Mouse (Mus musculus) myocyte (in vitro differentiated cells): ENCODE measurements around the gene Rubcn. TPM values are rescaled to one million over a fixed set of nuclear protein-coding genes. Genes with fewer than 3 reads are reported as not detected.

Experiments used
- H3K27me3 ChIP-seq: one replicate; pipeline ENCODE4 v1.6.1; 2011; ENCODE audit not compliant: control insufficient read depth, insufficient read depth, insufficient read length
- H3K36me3 ChIP-seq: one replicate; pipeline ENCODE4 v1.6.1; 2011; ENCODE audit not compliant: control insufficient read depth, insufficient read depth
- H3K4me2 ChIP-seq: one replicate; pipeline ENCODE4 v1.6.1; 2011; ENCODE audit warnings: low read depth, control low read depth
- H3K4me3 ChIP-seq: one replicate; pipeline ENCODE4 v1.5.1; 2011; ENCODE audit warnings: mild to moderate bottlenecking, control low read depth, moderate library complexity
- H3K79me2 ChIP-seq: one replicate; pipeline ENCODE4 v1.6.1; 2011; ENCODE audit not compliant: control insufficient read depth, insufficient read depth
- H3ac ChIP-seq: one replicate; pipeline ENCODE4 v1.6.1; 2011; ENCODE audit not compliant: control insufficient read depth, insufficient read length
- CEBPB ChIP-seq: IDR thresholded peaks from 2 replicates; pipeline ENCODE4 v1.6.1; 2011; ENCODE audit warnings: mild to moderate bottlenecking, moderate library complexity; ENCODE audit not compliant: poor library complexity, insufficient read depth, severe bottlenecking
- E2F4 ChIP-seq: IDR thresholded peaks from one replicate; pipeline ENCODE4 v1.6.1; 2011; ENCODE audit warnings: mild to moderate bottlenecking, control low read depth, moderate library complexity; ENCODE audit not compliant: insufficient read depth
- MAX ChIP-seq: IDR thresholded peaks from one replicate; pipeline ENCODE4 v1.6.1; 2011; ENCODE audit warnings: low read depth, mild to moderate bottlenecking, control low read depth
- MYOD1 ChIP-seq, 3 experiments: IDR thresholded peaks; one replicate each; pipeline ENCODE4 v1.6.1; 2011; ENCODE audit warnings: control low read depth in 2 of 3, low read depth in 2 of 3, mild to moderate bottlenecking in 2 of 3, moderate library complexity in 1 of 3; ENCODE audit not compliant: insufficient read length in 2 of 3, control insufficient read depth in 1 of 3
- MYOG ChIP-seq, 3 experiments: IDR thresholded peaks; one replicate each; pipeline ENCODE4 v1.6.1; 2011; ENCODE audit warnings: control low read depth in 2 of 3, low read depth in 2 of 3, mild to moderate bottlenecking in 2 of 3; ENCODE audit not compliant: insufficient read length in 2 of 3, control insufficient read depth in 1 of 3, insufficient read depth in 1 of 3
- POLR2A ChIP-seq: IDR thresholded peaks from one replicate; pipeline ENCODE4 v1.6.1; 2011; ENCODE audit warnings: low read depth, mild to moderate bottlenecking, control low read depth, moderate library complexity; ENCODE audit not compliant: insufficient read length
- POLR2AphosphoS2 ChIP-seq: IDR thresholded peaks from one replicate; pipeline ENCODE4 v1.6.1; 2011; ENCODE audit warnings: low read depth, control low read depth; ENCODE audit not compliant: insufficient read length
- REST ChIP-seq: IDR thresholded peaks from one replicate; pipeline ENCODE4 v1.6.1; 2011; ENCODE audit warnings: mild to moderate bottlenecking, control low read depth, moderate library complexity; ENCODE audit not compliant: insufficient read depth, insufficient read length
- SRF ChIP-seq: IDR thresholded peaks from one replicate; pipeline ENCODE4 v1.6.1; 2011; ENCODE audit warnings: low read depth; ENCODE audit not compliant: control insufficient read depth, insufficient read length
- TCF12 ChIP-seq: IDR thresholded peaks from one replicate; pipeline ENCODE4 v1.6.1; 2011; ENCODE audit warnings: mild to moderate bottlenecking, control low read depth; ENCODE audit not compliant: poor library complexity, insufficient read depth, severe bottlenecking
- TCF3 ChIP-seq: IDR thresholded peaks from one replicate; pipeline ENCODE4 v1.6.1; 2011; ENCODE audit warnings: low read depth, control low read depth; ENCODE audit not compliant: insufficient read length
- USF1 ChIP-seq: IDR thresholded peaks from one replicate; pipeline ENCODE4 v1.6.1; 2011; ENCODE audit warnings: low read depth, mild to moderate bottlenecking, control low read depth, moderate library complexity
- polyA plus RNA-seq: library from polyadenylated mRNA; unstranded; fragments of >200 nt; fragmentation: generic; extraction: Trizol; gene quantifications from one replicate; pipeline ENCODE4 v1.2.1, GENCODE M21; 2012; ENCODE audit warnings: missing spikeins

The Rubcn gene
- polyA plus RNA-seq, 1 experiment: 34.0 TPM

GRCm38 (mm10) chr16:32865401-32865800 is 12.2 kb downstream of the Rubcn start:
- Histone ChIP-seq H3K4me3 (no peak overlapping the region), H3K79me2 (peaks cover 67% of the 10 kb centered on the region), H3K27me3 (no peaks in the 10 kb centered on the region), H3K4me2 (no peak overlapping the region), H3ac (no peak overlapping the region), H3K36me3 (peaks cover 5% of the 10 kb centered on the region)
- TF ChIP-seq MYOD1 (IDR thresholded peaks at IDR 0.05; ENCODE audit: control insufficient read depth in 1 of 3, insufficient read length in 2 of 3, low read depth in 2 of 3): no peak
- TF ChIP-seq USF1: no peak
- no peak for TF ChIP-seq REST
- no peak for TF ChIP-seq TCF12
- TF ChIP-seq CEBPB: no peak
- TF ChIP-seq E2F4: no peak
- TF ChIP-seq MYOG (IDR thresholded peaks at IDR 0.05; ENCODE audit: control insufficient read depth in 1 of 3, insufficient read depth in 1 of 3, insufficient read length in 2 of 3, low read depth in 2 of 3): no peak
- TF ChIP-seq POLR2AphosphoS2: no peak
- TF ChIP-seq TCF3: no peak
- TF ChIP-seq SRF: no peak
- TF ChIP-seq POLR2A: no peak

- Histone ChIP-seq H3K27me3 (no peaks in the 10 kb centered on the region), H3K79me2 (peaks cover 75% of the 10 kb centered on the region), H3K4me2 (no peak overlapping the region), H3K4me3 (no peak overlapping the region), H3K36me3 (peaks cover 5% of the 10 kb centered on the region), H3ac (no peak overlapping the region)
- TF ChIP-seq MAX (no peak), TCF12 (no peak), CEBPB (no peak), MYOD1 (IDR thresholded peaks at IDR 0.05; ENCODE audit: control insufficient read depth in 1 of 3, insufficient read length in 2 of 3, low read depth in 2 of 3) (no peak), SRF (no peak), POLR2A (no peak), REST (no peak)
Observed at GRCm38 (mm10) chr16:32861813-32862385, 15.7 kb downstream of the Rubcn start.

GRCm38 (mm10) chr16:32858771-32859636 is 18.6 kb downstream of the Rubcn start:
- Histone ChIP-seq H3K4me2 (peak overlapping the region; percentile 98), H3K4me3 (no peak overlapping the region), H3K79me2 (peaks cover 59% of the 10 kb centered on the region)

GRCm38 (mm10) chr16:32858356-32858755 is 19.2 kb downstream of the Rubcn start:
- H3K4me3 ChIP-seq: no peak overlapping the region
- H3K4me2 ChIP-seq: peak overlapping the region; percentile 98
- TF ChIP-seq MYOG (IDR thresholded peaks at IDR 0.05; ENCODE audit: control insufficient read depth in 1 of 3, insufficient read depth in 1 of 3, insufficient read length in 2 of 3, low read depth in 2 of 3): no peak
- TF ChIP-seq POLR2AphosphoS2: no peak
- no peak for TF ChIP-seq TCF12
- TF ChIP-seq SRF: no peak
- TF ChIP-seq REST: no peak
- no peak for TF ChIP-seq E2F4
- no peak for TF ChIP-seq MYOD1 (IDR thresholded peaks at IDR 0.05; ENCODE audit: control insufficient read depth in 1 of 3, insufficient read length in 2 of 3, low read depth in 2 of 3)
- TF ChIP-seq USF1: no peak
- peak; percentile 58 for TF ChIP-seq POLR2A
- no peak for TF ChIP-seq MAX
- TF ChIP-seq CEBPB: peak; percentile 37; the same call in 1 of the 2 replicates
- no peak for TF ChIP-seq TCF3
- H3K27me3 ChIP-seq: no peaks in the 10 kb centered on the region
- H3K79me2 ChIP-seq: peaks cover 52% of the 10 kb centered on the region
- H3K36me3 ChIP-seq: peaks cover 9% of the 10 kb centered on the region
- H3ac ChIP-seq: no peak overlapping the region

More at GRCm38 (mm10) chr16:32858771-32859636, 18.6 kb downstream of the Rubcn start:
- peaks cover 9% of the 10 kb centered on the region for H3K36me3 ChIP-seq
- H3K27me3 ChIP-seq: no peaks in the 10 kb centered on the region
- peak in 1 of 3 experiments; percentile 51 for TF ChIP-seq MYOG (IDR thresholded peaks at IDR 0.05; ENCODE audit: control insufficient read depth in 1 of 3, insufficient read depth in 1 of 3, insufficient read length in 2 of 3, low read depth in 2 of 3)
- no peak for TF ChIP-seq POLR2A
- TF ChIP-seq MYOD1 (IDR thresholded peaks at IDR 0.05; ENCODE audit: control insufficient read depth in 1 of 3, insufficient read length in 2 of 3, low read depth in 2 of 3): peak in 2 of 3 experiments; percentile 27 to 52
- H3ac ChIP-seq: no peak overlapping the region
